Mouse (Mus musculus): ENCODE data around the gene Phldb3.

DNA sequence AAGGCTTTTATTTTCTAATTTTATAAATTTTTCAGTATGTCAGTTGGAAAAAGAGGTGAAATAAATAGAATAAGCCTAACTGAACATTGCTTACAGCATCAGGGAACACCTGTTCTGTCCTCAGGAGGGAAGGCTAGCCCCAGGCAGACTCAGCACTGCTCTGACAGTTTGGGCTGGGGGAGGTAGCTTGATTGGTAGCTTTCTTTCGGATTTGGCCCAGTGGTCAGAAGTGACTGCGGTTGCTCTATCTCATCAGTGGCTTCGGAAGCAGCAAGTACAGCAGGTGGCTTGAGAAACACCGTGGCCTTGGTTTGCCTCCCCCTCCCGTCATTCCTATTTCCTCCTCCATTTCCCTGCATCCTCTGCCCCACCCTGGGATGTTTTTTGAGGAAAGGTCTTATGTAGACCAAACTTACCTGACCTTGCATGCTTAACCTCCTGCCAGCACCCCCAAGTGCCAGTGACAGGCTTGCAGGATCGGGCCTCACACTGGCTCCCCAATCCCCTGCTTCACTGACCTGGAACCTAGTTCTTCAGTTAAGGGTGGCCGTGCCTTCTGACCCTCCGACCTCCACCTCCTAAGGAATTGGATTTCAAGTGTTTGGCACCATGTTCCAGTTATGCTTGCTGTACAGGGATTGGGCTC lies 47.2 kb upstream of the Phldb3 start:
- TF ChIP-seq CTCF (IDR thresholded peaks at IDR 0.05) (no peak), EP300 (IDR thresholded peaks at IDR 0.05) (no peak)

Measured in lung, postnatal 0 days (tissue).